Mouse (Mus musculus): ENCODE results near the gene Tln2. TPM values are rescaled to one million over a fixed set of nuclear protein-coding genes. Genes with fewer than 3 reads are reported as not detected.

Gene Tln2
- 100 to 1,000 TPM; 119 to 122 TPM for total RNA-seq (2021)
- long read RNA-seq, experiment 1, partial matches to known transcripts: 22 of 40 reads
- long read RNA-seq, experiment 1, other reads (novel, unspliced or antisense): 18 of 40 reads
- long read RNA-seq, experiment 2, partial matches to known transcripts: 13 of 32 reads
- long read RNA-seq, experiment 2, other reads (novel, unspliced or antisense): 19 of 32 reads

GRCm38 (mm10) chr9:67559603-67560002 lies at the start of gene Tln2:
Gene Tln2, minus strand, starts transcription at chr9:67559703.
- intact Hi-C loops (cut with DNase I): no loop called here

GRCm38 (mm10) chr9:67609226-67609625 lies 49.7 kb upstream of the Tln2 start:
- no peak for DNase-seq (ENCODE audit: low spot score in 2 of 2)

More at GRCm38 (mm10) chr9:67559603-67560002, at the start of gene Tln2:
- no peak for DNase-seq (ENCODE audit: low spot score in 2 of 2)

GRCm38 (mm10) chr9:67607786-67608366 lies 48.4 kb upstream of the Tln2 start:
- intact Hi-C loops (cut with DNase I): no loop called here
- DNase-seq (ENCODE audit: low spot score in 2 of 2): no peak

More at GRCm38 (mm10) chr9:67609226-67609625, 49.7 kb upstream of the Tln2 start:
- intact Hi-C loops (cut with DNase I): no loop called here

- intact Hi-C loops (cut with DNase I): no loop called here
- no peak for DNase-seq (ENCODE audit: low spot score in 2 of 2)
Observed at GRCm38 (mm10) chr9:67607268-67607667, 47.8 kb upstream of the Tln2 start.

- DNase-seq (ENCODE audit: low spot score in 2 of 2): no peak
- intact Hi-C loops (cut with DNase I): no loop called here
Observed at GRCm38 (mm10) chr9:67605867-67606435, 46.4 kb upstream of the Tln2 start.

GRCm38 (mm10) chr9:67604940-67605339 lies 45.4 kb upstream of the Tln2 start:
- DNase-seq (ENCODE audit: low spot score in 2 of 2): no peak
- intact Hi-C loops (cut with DNase I): no loop called here

- intact Hi-C loops (cut with DNase I): no loop called here
Observed at GRCm38 (mm10) chr9:67602347-67602746, 42.8 kb upstream of the Tln2 start.

GRCm38 (mm10) chr9:67595221-67595620 lies 35.7 kb upstream of the Tln2 start:
- intact Hi-C loops (cut with DNase I): no loop called here
- no peak for DNase-seq (ENCODE audit: low spot score in 2 of 2)

More at GRCm38 (mm10) chr9:67602347-67602746, 42.8 kb upstream of the Tln2 start:
- no peak for DNase-seq (ENCODE audit: low spot score in 2 of 2)

- no peak for DNase-seq (ENCODE audit: low spot score in 2 of 2)
- intact Hi-C loops (cut with DNase I): no loop called here
Observed at GRCm38 (mm10) chr9:67593469-67594141, 34.1 kb upstream of the Tln2 start.

- no peak for DNase-seq (ENCODE audit: low spot score in 2 of 2)
- intact Hi-C loops (cut with DNase I): no loop called here
Observed at GRCm38 (mm10) chr9:67592726-67593125, 33.2 kb upstream of the Tln2 start.

GRCm38 (mm10) chr9:67587111-67587510 lies 27.6 kb upstream of the Tln2 start:
- intact Hi-C loops (cut with DNase I): no loop called here

GRCm38 (mm10) chr9:67586489-67586888 lies 27.0 kb upstream of the Tln2 start:
- intact Hi-C loops (cut with DNase I): no loop called here
- DNase-seq (ENCODE audit: low spot score in 2 of 2): no peak

More at GRCm38 (mm10) chr9:67587111-67587510, 27.6 kb upstream of the Tln2 start:
- DNase-seq (ENCODE audit: low spot score in 2 of 2): no peak

- DNase-seq (ENCODE audit: low spot score in 2 of 2): no peak
- intact Hi-C loops (cut with DNase I): no loop called here
Observed at GRCm38 (mm10) chr9:67584871-67585270, 25.4 kb upstream of the Tln2 start.

- intact Hi-C loops (cut with DNase I): no loop called here
- DNase-seq (ENCODE audit: low spot score in 2 of 2): no peak
Observed at GRCm38 (mm10) chr9:67581581-67582280, 22.2 kb upstream of the Tln2 start.

- intact Hi-C loops (cut with DNase I): no loop called here
- DNase-seq (ENCODE audit: low spot score in 2 of 2): no peak
Observed at GRCm38 (mm10) chr9:67579541-67579940, 20.0 kb upstream of the Tln2 start.

- intact Hi-C loops (cut with DNase I): no loop called here
- no peak for DNase-seq (ENCODE audit: low spot score in 2 of 2)
Observed at GRCm38 (mm10) chr9:67574721-67575248, 15.3 kb upstream of the Tln2 start.

- no peak for DNase-seq (ENCODE audit: low spot score in 2 of 2)
Observed at GRCm38 (mm10) chr9:67573683-67573979, 14.1 kb upstream of the Tln2 start.

GRCm38 (mm10) chr9:67572790-67573682 lies 13.5 kb upstream of the Tln2 start:
- DNase-seq (ENCODE audit: low spot score in 2 of 2): peak in 1 of 2 experiments; percentile 29
- intact Hi-C loops (cut with DNase I): no loop called here

More at GRCm38 (mm10) chr9:67573683-67573979, 14.1 kb upstream of the Tln2 start:
- intact Hi-C loops (cut with DNase I): no loop called here

GRCm38 (mm10) chr9:67565801-67566258 lies 6.3 kb upstream of the Tln2 start:
- intact Hi-C loops (cut with DNase I): no loop called here
- no peak for DNase-seq (ENCODE audit: low spot score in 2 of 2)
